Mouse (Mus musculus): ENCODE data around the gene Ccdc9. TPM values are rescaled to one million over a fixed set of nuclear protein-coding genes. Genes with fewer than 3 reads are reported as not detected.

Gene Ccdc9
- total and polyA plus RNA-seq, 3 experiments: 32.0 to 81.0 (median 47.6) TPM

DNA sequence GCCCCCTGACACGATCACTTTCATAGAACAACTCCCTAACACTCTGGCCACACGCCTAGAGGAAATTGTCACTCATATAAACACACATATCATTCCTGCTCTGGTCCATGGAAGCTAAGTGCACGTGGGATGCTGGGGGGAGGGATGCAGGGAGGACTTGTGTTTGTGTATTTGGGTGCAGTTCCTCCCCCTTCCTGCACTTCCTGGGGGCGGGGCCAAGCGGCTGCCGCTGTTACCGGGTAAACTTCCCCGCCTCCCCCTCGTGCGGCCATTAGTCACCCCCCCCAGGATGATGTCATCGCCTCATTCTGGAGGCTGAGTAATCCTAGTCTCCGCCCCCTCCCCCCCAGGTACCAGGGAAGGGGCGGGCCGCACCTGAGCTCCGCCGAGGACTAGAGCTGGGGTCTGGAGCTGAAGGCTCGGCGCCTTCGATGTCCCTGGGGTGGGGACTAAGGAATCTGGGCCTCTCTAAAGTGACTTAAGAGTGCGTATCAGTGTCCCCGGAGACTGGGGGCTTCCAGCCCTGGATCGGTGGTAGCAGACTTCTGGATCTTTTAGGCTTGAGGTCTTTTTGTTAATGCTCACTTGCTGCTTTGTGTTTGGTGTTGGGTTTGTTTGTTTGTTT lies 10.3 kb upstream of the Ccdc9 start:
- no peaks in the 10 kb centered on the region for H3K79me2 ChIP-seq (replicated peaks; ENCODE audit: control insufficient read depth, extremely low read depth, insufficient read depth, poor library complexity, severe bottlenecking)
- H3K4me3 ChIP-seq (replicated peaks in 1 of 3; ENCODE audit: low read depth in 2 of 3, low read length in 2 of 3, poor library complexity in 1 of 3): peak overlapping the region; percentile 21 to 38 (median 26)
- in situ Hi-C loops (cut with MboI; ENCODE audit: low pct_ligation_motif_present, low pct_unique_long_range_greater_than_20kb, low sequenced_read_pairs): no loop called here
- H3K27ac ChIP-seq (ENCODE audit: insufficient read depth, low read depth): peak overlapping the region; percentile 93
- DNase-seq (ENCODE audit: extremely low read depth): peak; percentile 98
- H3K9me3 ChIP-seq (replicated peaks; ENCODE audit: low read length): no peaks in the 10 kb centered on the region
- peak overlapping the region; percentile 63 for H3K4me2 ChIP-seq (ENCODE audit: insufficient read depth, low read depth, poor library complexity, severe bottlenecking)
- no peaks in the 10 kb centered on the region for H3K27me3 ChIP-seq (replicated peaks)
- H3K4me1 ChIP-seq (ENCODE audit: control insufficient read depth in 1 of 2, insufficient read depth in 2 of 2): peaks cover 16 to 31% of the 10 kb centered on the region in 2 experiments
- no peak for TF ChIP-seq POLR2AphosphoS2 (IDR thresholded peaks at IDR 0.05; ENCODE audit: low read depth, low read length)
- TF ChIP-seq MAFK (IDR thresholded peaks at IDR 0.05; ENCODE audit: insufficient replicate concordance, low read length): no peak
- TF ChIP-seq UBTF (IDR thresholded peaks at IDR 0.05; ENCODE audit: low read depth, low read length): no peak; the same call in 1 of the 2 replicates
- peak; percentile 67 for TF ChIP-seq HCFC1 (IDR thresholded peaks at IDR 0.05; ENCODE audit: low read depth, low read length)
- no peak for TF ChIP-seq PAX5 (IDR thresholded peaks at IDR 0.05; ENCODE audit: low read length)
- peak; percentile 98 for TF ChIP-seq MAZ (IDR thresholded peaks at IDR 0.05; ENCODE audit: low read depth, low read length)
- TF ChIP-seq ZKSCAN1 (IDR thresholded peaks at IDR 0.05; ENCODE audit: borderline replicate concordance, low read depth, low read length): no peak
- TF ChIP-seq BHLHE40 (IDR thresholded peaks at IDR 0.05; ENCODE audit: low read depth, low read length): peak; percentile 95
- peak; percentile 90 for TF ChIP-seq ELF1 (IDR thresholded peaks at IDR 0.05; ENCODE audit: low read depth, low read length)
- TF ChIP-seq ZC3H11A (IDR thresholded peaks at IDR 0.05; ENCODE audit: low read depth, low read length): no peak
- peak; percentile 89; the same call in 1 of the 2 replicates for TF ChIP-seq SIN3A (IDR thresholded peaks at IDR 0.05; ENCODE audit: low read length)
- peak; percentile 80 for TF ChIP-seq IRF4 (IDR thresholded peaks at IDR 0.05; ENCODE audit: low read depth, low read length)
- TF ChIP-seq JUN (IDR thresholded peaks at IDR 0.05; ENCODE audit: insufficient read depth, low read depth, low read length): peak; percentile 99
- TF ChIP-seq EP300 (IDR thresholded peaks at IDR 0.05; ENCODE audit: low read length): 0 out of 2 replicates have a peak, but pooled peaks have one; percentile 33
- peak; percentile 86 for TF ChIP-seq MXI1 (IDR thresholded peaks at IDR 0.05; ENCODE audit: low read depth, low read length)
- TF ChIP-seq E2F4 (IDR thresholded peaks at IDR 0.05; ENCODE audit: insufficient replicate concordance, low read depth, low read length): no peak
- peak; percentile 90 for TF ChIP-seq JUND (conservative IDR thresholded peaks at IDR 0.05; ENCODE audit: low read depth, low read length)
- TF ChIP-seq GABPA (IDR thresholded peaks at IDR 0.05; ENCODE audit: insufficient replicate concordance, low read depth, low read length): no peak
- TF ChIP-seq TCF12 (IDR thresholded peaks at IDR 0.05; ENCODE audit: low read depth, low read length): peak; percentile 74; the same call in 1 of the 2 replicates
- TF ChIP-seq ETS1 (conservative IDR thresholded peaks at IDR 0.05; ENCODE audit: low read depth, low read length): peak; percentile 95
- peak; percentile 84 for TF ChIP-seq CHD2 (IDR thresholded peaks at IDR 0.05; ENCODE audit: low read length)
- no peak for TF ChIP-seq RAD21 (IDR thresholded peaks at IDR 0.05; ENCODE audit: low read depth, low read length)
- TF ChIP-seq USF2 (conservative IDR thresholded peaks at IDR 0.05; ENCODE audit: low read depth, low read length): no peak
- TF ChIP-seq MYC (IDR thresholded peaks at IDR 0.05; ENCODE audit: low read depth, low read length): peak; percentile 91; the same call in 1 of the 2 replicates
- TF ChIP-seq KAT2A (IDR thresholded peaks at IDR 0.05; ENCODE audit: insufficient replicate concordance, low read length): 0 out of 2 replicates have a peak, but pooled peaks have one; percentile 34
- TF ChIP-seq USF1 (IDR thresholded peaks at IDR 0.05; ENCODE audit: low read depth, low read length): no peak; the same call in 1 of the 2 replicates
- 0 out of 2 replicates have a peak, but pooled peaks have one; percentile 40 for TF ChIP-seq RCOR1 (conservative IDR thresholded peaks at IDR 0.05; ENCODE audit: low read depth, low read length)
- no peak for TF ChIP-seq CTCF (conservative IDR thresholded peaks at IDR 0.05 in 1 of 2, IDR thresholded peaks at IDR 0.05 in 1 of 2; ENCODE audit: low read depth in 2 of 2, low read length in 2 of 2)
- peak; percentile 100 for TF ChIP-seq MEF2A (IDR thresholded peaks at IDR 0.05; ENCODE audit: borderline replicate concordance, low read depth, low read length)
- peak; percentile 43; the same call in 1 of the 2 replicates for TF ChIP-seq NELFE (IDR thresholded peaks at IDR 0.05; ENCODE audit: low read depth, low read length)
- TF ChIP-seq NRF1 (IDR thresholded peaks at IDR 0.05; ENCODE audit: low read depth, low read length): 0 out of 2 replicates have a peak, but pooled peaks have one; percentile 20
- TF ChIP-seq MAX (IDR thresholded peaks at IDR 0.05; ENCODE audit: low read length): peak; percentile 92
- no peak for TF ChIP-seq ZMIZ1 (IDR thresholded peaks at IDR 0.05; ENCODE audit: low read depth, low read length)
- TF ChIP-seq POLR2A (IDR thresholded peaks at IDR 0.05; ENCODE audit: low read depth, low read length): peak; percentile 56; the same call in 1 of the 2 replicates
- 0 out of 2 replicates have a peak, but pooled peaks have one; percentile 14 for TF ChIP-seq ZNF384 (IDR thresholded peaks at IDR 0.05; ENCODE audit: low read depth, low read length)
- no peak for TF ChIP-seq SMC3 (IDR thresholded peaks at IDR 0.05; ENCODE audit: low read depth, low read length)
- no peak for TF ChIP-seq CHD1 (IDR thresholded peaks at IDR 0.05; ENCODE audit: low read depth, low read length)
- TF ChIP-seq TBP (conservative IDR thresholded peaks at IDR 0.05; ENCODE audit: low read depth, low read length): no peak
- no peaks in the 10 kb centered on the region for H3K36me3 ChIP-seq (replicated peaks in 1 of 2; ENCODE audit: control insufficient read depth in 1 of 2, insufficient read depth in 1 of 2, low read length in 1 of 2)
- peak overlapping the region; percentile 75 for H3K9ac ChIP-seq (ENCODE audit: insufficient read depth, low read depth)
- dilution Hi-C loops (cut with MboI; ENCODE audit: extremely low pct_ligation_motif_present, extremely low pct_unique_long_range_greater_than_20kb, low sequenced_read_pairs): no loop called here
